Mouse (Mus musculus): ENCODE results near the gene Skp1a. TPM values are rescaled to one million over a fixed set of nuclear protein-coding genes. Genes with fewer than 3 reads are reported as not detected.
"Not testable (repeated sequence)": the region's sequence is repeated elsewhere in the genome, so short reads cannot be mapped to it uniquely, and the experiment has no call there.

Skp1a gene
- polyA plus RNA-seq (2016; fragmentation: Nextera tagmentation; extraction: Ambion mirVana), result 938 and 966 TPM in 2 replicates

DNA sequence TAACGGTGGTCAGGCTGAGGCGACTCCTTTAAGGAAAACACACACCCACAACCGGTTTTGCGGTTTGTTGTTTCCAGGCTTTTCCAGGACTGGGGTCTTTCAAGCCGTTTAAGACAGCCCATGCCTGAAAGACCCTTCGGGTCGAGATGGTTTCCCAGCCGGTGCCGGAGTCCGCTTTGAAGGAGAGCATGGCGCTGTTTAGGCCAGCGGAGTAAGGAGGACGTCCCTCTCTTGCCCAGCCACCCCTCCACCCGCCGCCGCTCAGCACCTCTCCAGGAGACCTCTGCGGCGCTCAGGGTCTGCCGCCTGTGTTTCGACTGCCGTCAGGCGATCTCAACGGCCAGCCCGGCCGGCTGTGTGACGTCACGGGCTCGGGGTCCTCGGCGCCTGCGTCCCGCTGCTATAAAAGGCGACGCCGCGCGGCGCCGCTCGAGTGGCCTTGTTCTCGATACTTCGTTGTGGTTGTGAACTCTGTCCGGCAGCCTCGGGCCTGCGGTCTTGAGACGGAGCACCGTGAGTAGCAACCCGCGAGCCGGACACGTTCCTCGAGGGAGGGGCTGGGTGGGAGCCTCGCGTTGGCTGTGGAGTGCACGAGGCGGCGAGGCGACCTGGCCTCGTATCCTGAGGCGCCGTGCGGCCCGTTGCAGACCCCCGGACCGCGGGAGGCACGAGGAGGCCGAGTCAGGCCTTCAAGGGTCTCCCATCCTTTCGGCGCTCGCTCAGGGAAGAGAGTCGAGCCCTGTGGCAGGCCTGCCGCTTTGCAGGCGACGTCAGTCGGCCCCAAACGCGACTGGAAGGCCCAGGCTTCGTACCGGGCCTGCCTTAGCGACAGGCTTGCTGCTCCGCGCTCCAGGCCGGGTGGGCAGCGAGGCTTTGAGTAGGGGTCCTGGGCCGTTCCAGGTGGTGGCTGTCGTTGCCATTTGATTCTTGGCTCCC, at the start of gene Skp1a:
TSS of gene Skp1a (plus strand) at position 390 of the 936 bp plus-strand sequence.
- H3K27me3 ChIP-seq (replicated peaks; ENCODE audit: low read depth, poor library complexity, severe bottlenecking), result no peaks in the 10 kb centered on the region
- H3K4me3 ChIP-seq, result peak within 1 kb of the TSS; percentile 99
- peaks cover 22% of the 10 kb centered on the region for H3K36me3 ChIP-seq (replicated peaks)
- peak within 1 kb of the TSS; percentile 99 for H3K27ac ChIP-seq (replicated peaks)
- peak; percentile 93 for DNase-seq (ENCODE audit: low spot score)
- WGBS, result under 1% methylated on average over 87 of the region's 87 CpGs
- H3K9me3 ChIP-seq, result no peaks in the 10 kb centered on the region
- peaks cover 32% of the 10 kb centered on the region for H3K4me1 ChIP-seq

DNA sequence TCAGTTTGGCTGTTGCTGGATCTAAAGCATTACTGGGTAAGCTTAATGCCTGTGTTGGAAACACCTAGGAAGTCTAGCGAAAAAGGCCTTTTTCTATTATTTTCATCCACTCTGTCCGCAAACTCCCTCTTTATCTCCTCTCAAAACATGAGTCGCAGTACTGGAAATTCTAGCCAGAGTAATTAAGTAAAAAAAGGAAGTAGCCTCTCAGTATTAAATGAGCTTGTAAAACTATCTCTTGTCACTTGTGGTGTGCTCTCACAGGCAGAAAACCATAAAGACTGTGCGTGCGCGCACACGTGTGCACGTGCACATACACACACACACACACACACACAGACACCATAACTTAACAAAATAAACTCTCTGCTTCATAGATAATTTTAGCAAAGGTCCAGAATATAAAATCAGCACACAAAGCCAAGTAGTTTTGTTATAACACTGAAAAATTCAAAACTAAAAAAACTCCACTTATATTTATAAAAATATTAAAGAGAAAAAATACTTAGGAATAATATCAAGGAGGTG, 35.2 kb upstream of the Skp1a start:
- H3K27me3 ChIP-seq (replicated peaks; ENCODE audit: low read depth, poor library complexity, severe bottlenecking); H3K27ac ChIP-seq (replicated peaks); DNase-seq (ENCODE audit: low spot score); H3K36me3 ChIP-seq (replicated peaks); H3K4me3 ChIP-seq; H3K9me3 ChIP-seq; H3K4me1 ChIP-seq: not testable (repeated sequence)
- 93% methylated on average over 8 of the region's 8 CpGs for WGBS

DNA sequence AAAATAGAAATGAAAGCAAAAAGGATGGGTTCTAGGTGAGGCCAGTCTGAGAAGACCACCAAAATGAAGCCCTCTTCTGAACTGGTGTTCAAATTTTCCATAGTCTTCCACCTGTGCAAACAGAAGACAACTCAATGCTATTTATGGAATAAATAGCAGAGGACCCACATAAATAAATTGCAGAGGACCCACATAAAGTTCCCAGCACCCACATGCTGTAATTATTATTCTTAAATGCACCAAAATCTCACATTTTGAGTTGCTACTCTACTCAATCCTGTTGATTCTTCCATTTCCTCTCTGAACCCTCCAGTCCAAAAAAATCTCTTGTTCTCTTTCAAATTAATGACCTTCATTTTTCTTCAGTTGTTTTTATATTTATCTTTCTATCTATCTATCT, 17.9 kb upstream of the Skp1a start, which contains the start of gene Olfr1371:
TSS of gene Olfr1371 (minus strand) at position 101 of the 400 bp plus-strand sequence.
- Histone ChIP-seq H3K27me3 (replicated peaks; ENCODE audit: low read depth, poor library complexity, severe bottlenecking) (no peaks in the 10 kb centered on the region), H3K4me3 (no peak within 1 kb of the TSS), H3K27ac (replicated peaks) (no peak within 1 kb of the TSS), H3K4me1 (no peaks in the 10 kb centered on the region), H3K9me3 (no peaks in the 10 kb centered on the region), H3K36me3 (replicated peaks) (no peaks in the 10 kb centered on the region)
- no peak for DNase-seq (ENCODE audit: low spot score)

DNA sequence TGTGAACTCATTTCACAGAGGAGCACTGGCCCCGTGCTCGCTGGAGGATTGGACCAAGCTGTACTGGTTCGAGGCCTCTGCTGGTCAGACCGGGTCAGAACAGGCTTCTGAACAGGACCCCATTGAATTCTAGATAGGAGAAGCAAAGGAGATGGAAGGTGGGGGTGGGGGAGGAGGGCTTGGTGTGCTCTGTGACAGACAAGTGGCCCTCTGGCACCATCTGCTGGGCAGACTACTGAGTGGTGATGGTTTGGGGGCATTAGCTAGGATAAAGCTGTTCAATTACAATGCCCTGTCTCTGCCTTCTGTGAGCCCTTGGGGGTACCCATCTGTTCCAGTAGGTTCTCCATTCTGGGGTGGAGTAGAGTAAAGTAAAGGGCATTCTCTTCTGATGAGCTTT, 11.5 kb upstream of the Skp1a start:
- Histone ChIP-seq H3K27me3 (replicated peaks; ENCODE audit: low read depth, poor library complexity, severe bottlenecking) (0 out of 2 replicates have a peak, but pooled peaks cover 10% of the 10 kb centered on the region), H3K4me1 (0 out of 2 replicates have a peak, but pooled peaks cover 3% of the 10 kb centered on the region), H3K9me3 (no peaks in the 10 kb centered on the region), H3K36me3 (replicated peaks) (no peaks in the 10 kb centered on the region), H3K4me3 (0 out of 2 replicates have a peak overlapping the region, but pooled peaks have one; percentile 11), H3K27ac (replicated peaks) (no peak overlapping the region)
- WGBS, result 8% methylated on average over 4 of the region's 4 CpGs
- peak; percentile 79 for DNase-seq (ENCODE audit: low spot score)

DNA sequence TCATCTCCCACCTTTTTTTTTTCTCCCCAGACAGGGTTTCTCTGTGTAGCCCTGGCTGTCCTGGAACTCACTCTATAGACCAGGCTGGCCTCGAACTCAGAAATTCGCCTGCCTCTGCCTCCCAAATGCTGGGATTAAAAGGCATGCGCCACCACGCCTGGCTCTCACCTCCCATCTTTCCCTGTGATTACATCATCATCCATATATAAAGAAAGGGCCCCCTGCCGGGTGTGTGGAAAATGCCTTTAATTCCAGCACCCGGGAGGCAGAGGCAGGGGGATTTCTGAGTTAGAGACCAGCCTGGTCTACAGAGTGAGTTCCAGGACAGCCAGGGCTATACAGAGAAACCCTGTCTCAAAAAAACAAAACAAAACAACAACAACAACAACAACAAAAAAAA, 9.9 kb upstream of the Skp1a start:
- not testable (repeated sequence) for H3K36me3 ChIP-seq (replicated peaks); H3K4me3 ChIP-seq; DNase-seq (ENCODE audit: low spot score); H3K4me1 ChIP-seq; H3K27ac ChIP-seq (replicated peaks); H3K9me3 ChIP-seq
- WGBS, result 88% methylated on average over 6 of the region's 6 CpGs
- H3K27me3 ChIP-seq (replicated peaks; ENCODE audit: low read depth, poor library complexity, severe bottlenecking), result 0 out of 2 replicates have a peak, but pooled peaks cover 10% of the 10 kb centered on the region

DNA sequence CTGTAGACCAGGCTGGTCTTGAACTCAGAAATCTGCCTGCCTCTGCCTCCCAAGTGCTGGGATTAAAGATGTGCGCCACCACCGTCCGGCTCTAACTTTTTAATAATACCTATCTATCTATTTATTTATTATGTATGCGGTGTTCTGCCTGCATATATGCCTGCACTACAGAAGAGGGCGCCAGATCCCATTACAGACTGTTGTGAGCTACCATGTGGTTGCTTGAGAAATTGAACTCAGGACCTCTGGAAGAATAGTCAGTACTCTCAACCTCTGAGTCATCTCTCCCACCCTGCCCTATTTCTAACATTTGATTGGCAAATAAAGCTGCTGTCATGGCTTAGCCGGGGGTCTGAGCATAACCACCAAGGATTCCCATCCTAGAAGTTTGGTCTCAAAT, 8.9 kb upstream of the Skp1a start:
- 0 out of 2 replicates have a peak, but pooled peaks cover 10% of the 10 kb centered on the region for H3K27me3 ChIP-seq (replicated peaks; ENCODE audit: low read depth, poor library complexity, severe bottlenecking)
- H3K4me1 ChIP-seq, result 0 out of 2 replicates have a peak, but pooled peaks cover 8% of the 10 kb centered on the region
- DNase-seq (ENCODE audit: low spot score), result no peak
- no peaks in the 10 kb centered on the region for H3K36me3 ChIP-seq (replicated peaks)
- H3K4me3 ChIP-seq, result no peak overlapping the region
- H3K9me3 ChIP-seq, result no peaks in the 10 kb centered on the region
- WGBS, result 74% methylated on average over 6 of the region's 6 CpGs
- H3K27ac ChIP-seq (replicated peaks), result no peak overlapping the region

DNA sequence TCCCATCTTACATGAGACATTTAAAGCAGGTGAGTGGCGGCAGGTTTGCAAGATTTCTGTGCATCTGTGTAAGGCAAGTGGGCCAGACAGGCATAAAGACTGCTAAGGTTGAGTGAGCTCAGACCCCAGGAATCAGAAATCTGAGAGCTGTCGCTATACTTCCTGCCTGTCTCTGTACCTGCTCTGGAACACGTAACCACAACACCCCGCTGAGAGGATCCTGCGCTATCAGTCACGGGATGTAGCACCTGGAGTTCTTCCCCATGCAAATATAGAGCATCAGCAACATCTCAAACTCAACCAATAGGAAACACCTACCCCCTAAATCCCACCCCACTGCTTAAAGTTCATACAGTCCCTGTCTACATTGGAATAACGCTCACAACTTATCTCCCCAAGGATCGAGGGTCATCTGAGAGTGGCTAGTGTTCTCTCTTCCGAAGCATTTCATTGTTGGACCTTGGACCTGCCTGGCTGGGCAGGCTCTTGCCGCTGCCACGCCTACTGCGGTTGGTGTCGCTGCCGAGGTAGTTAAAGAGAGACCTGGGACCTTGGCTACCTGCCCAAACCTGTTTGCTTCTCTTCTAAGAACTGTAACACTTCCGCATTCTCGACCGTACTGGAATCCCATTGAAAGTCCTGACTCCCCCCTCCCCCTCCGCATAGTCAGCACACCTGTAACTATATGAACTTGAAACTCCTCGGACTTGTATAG, 7.7 kb upstream of the Skp1a start:
- WGBS, result 14% methylated on average over 19 of the region's 19 CpGs
- Histone ChIP-seq H3K4me3 (no peak overlapping the region), H3K36me3 (replicated peaks) (no peaks in the 10 kb centered on the region), H3K4me1 (0 out of 2 replicates have a peak, but pooled peaks cover 8% of the 10 kb centered on the region), H3K27ac (replicated peaks) (no peak overlapping the region; the same call in 1 of the 2 replicates), H3K27me3 (replicated peaks; ENCODE audit: low read depth, poor library complexity, severe bottlenecking) (0 out of 2 replicates have a peak, but pooled peaks cover 10% of the 10 kb centered on the region), H3K9me3 (no peaks in the 10 kb centered on the region)
- peak; percentile 55 for DNase-seq (ENCODE audit: low spot score)

DNA sequence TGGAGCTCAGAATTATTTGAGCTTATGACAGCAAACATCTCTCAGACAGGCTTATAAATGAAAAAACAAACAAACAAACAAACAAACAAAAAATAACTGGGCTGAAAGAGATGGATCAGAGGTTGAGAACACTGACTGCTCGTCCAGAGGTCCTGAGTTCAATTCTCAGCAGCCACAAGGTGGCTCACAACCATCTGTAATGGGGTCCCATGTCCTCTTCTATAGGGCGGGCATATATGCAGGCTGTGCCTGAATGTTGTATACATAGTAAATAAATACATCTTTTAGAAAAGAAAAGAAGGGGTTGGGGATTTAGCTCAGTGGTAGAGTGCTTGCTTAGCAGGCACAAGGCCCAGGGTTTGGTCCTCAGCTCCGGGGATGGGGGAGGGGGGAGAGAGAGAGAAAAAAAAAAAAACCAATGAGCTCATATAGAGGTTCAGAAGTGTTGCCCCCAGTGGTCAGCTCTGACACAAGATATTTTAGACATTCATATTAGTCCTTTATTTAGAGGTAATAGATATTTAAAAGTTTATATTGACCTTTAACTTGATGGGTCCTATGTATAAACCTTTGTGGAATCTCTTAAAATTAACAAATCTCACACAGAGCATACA, 5.7 kb upstream of the Skp1a start:
- Histone ChIP-seq H3K4me1 (peaks cover 16% of the 10 kb centered on the region), H3K27me3 (replicated peaks; ENCODE audit: low read depth, poor library complexity, severe bottlenecking) (0 out of 2 replicates have a peak, but pooled peaks cover 10% of the 10 kb centered on the region), H3K27ac (replicated peaks) (no peak overlapping the region), H3K36me3 (replicated peaks) (no peaks in the 10 kb centered on the region), H3K9me3 (no peaks in the 10 kb centered on the region), H3K4me3 (no peak overlapping the region)
- DNase-seq (ENCODE audit: low spot score), result no peak
- 58% methylated on average over 3 of the region's 3 CpGs for WGBS

DNA sequence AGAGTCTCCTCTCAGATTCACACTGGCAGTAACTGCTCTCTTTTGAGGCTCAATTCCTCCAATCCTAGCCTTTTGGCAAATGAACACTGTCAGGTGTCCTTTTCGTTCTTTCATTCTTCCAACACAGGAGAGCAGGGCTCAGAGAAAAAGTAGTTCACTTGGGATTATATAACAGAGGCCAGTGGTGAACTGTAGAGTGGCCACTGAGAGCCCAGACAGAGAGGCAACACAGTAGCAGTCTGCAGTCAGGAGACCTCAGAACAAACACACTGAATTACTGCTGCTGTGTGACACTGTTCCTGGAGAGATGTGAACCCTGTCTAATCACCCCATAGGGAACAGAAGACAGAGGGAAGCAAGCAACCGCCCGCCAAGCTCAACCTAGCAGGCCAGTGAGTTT, 4.7 kb upstream of the Skp1a start:
- 73% methylated on average over 3 of the region's 3 CpGs for WGBS

DNA sequence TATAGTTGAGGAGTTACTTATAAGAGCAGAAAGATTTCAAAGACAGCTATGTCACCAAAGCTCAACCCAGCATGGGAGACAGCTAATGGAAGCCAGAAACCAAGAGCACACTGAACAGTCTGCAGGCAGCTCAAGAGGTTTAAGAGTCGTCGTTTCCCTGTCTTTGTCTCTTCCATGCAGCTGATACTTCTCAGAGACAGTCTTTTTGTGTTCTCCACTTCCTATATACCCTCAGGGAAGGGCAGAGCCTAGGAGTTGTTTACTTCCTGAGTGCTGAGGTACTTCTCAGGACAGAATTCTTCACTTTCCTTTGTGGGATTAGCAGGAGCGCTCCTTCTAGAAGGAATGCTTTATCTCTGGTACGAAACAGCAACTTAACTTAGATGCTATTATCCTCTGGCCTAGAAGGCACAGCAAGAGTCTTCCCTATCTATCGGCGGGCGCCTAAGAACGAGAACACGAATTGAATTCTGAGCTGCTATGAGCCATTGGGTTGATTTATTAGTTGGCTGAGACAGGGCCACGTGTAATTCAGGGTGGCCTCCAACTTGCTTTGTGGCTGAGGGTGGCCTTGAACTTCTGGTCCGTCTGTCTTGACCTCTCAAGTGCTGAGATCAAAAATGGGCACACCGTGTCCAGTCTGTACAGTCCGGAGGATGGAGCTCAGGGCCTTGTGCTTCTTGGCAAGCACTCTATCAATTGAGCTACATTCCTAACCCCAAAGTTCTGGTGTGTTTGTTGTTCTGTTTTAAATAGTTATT, 4.1 kb upstream of the Skp1a start:
- Histone ChIP-seq H3K27ac (replicated peaks) (no peak overlapping the region), H3K27me3 (replicated peaks; ENCODE audit: low read depth, poor library complexity, severe bottlenecking) (0 out of 2 replicates have a peak, but pooled peaks cover 10% of the 10 kb centered on the region), H3K9me3 (no peaks in the 10 kb centered on the region), H3K36me3 (replicated peaks) (no peaks in the 10 kb centered on the region), H3K4me3 (no peak overlapping the region), H3K4me1 (peaks cover 17% of the 10 kb centered on the region)
- WGBS, result 76% methylated on average over 13 of the region's 13 CpGs
- no peak for DNase-seq (ENCODE audit: low spot score)

More for the DNA sequence above, 4.7 kb upstream of the Skp1a start:
- Histone ChIP-seq H3K27me3 (replicated peaks; ENCODE audit: low read depth, poor library complexity, severe bottlenecking) (0 out of 2 replicates have a peak, but pooled peaks cover 10% of the 10 kb centered on the region), H3K4me1 (peaks cover 17% of the 10 kb centered on the region), H3K27ac (replicated peaks) (no peak overlapping the region), H3K36me3 (replicated peaks) (no peaks in the 10 kb centered on the region), H3K4me3 (no peak overlapping the region), H3K9me3 (no peaks in the 10 kb centered on the region)
- no peak for DNase-seq (ENCODE audit: low spot score)

DNA sequence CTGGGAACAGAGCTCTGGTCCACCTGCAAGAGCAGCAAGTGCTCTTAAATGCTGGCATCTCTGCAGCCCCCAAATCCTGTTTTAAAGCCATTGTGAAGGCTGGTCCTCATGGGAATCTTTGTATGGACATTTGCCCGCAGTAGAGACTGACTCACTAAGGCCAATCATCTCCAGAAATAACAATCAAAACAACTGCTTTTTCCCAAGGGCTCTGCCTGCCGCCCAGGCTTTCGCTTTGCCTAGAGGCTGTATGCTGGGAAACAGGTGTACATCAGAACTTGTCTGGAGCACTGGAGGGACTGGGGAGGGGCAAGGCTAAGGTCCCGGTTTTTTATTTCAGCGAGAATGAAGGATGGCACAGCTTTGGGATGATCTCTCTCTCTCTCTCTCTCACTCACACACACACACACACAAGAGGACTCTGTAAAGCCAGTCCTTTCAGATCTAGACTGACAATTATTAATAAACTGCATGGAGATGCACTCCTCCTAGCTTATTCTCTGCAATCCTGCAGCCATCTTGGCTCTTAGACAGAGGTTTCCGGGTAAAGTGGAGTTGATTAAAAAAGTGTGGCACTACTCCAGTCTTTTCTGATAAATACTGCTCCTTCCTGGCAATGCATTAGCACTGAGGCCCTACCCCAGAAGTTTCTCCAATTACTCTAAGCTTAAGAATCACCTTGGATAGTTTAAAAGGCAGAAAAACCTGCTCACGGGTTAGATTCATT, 2.9 kb upstream of the Skp1a start:
- Histone ChIP-seq H3K27ac (replicated peaks) (no peak overlapping the region), H3K9me3 (no peaks in the 10 kb centered on the region), H3K27me3 (replicated peaks; ENCODE audit: low read depth, poor library complexity, severe bottlenecking) (0 out of 2 replicates have a peak, but pooled peaks cover 10% of the 10 kb centered on the region), H3K4me1 (peaks cover 26% of the 10 kb centered on the region), H3K36me3 (replicated peaks) (no peaks in the 10 kb centered on the region), H3K4me3 (no peak overlapping the region)
- DNase-seq (ENCODE audit: low spot score), result no peak
- 81% methylated on average over 7 of the region's 7 CpGs for WGBS
